Mouse (Mus musculus) adipocyte (in vitro differentiated cells): Measurements from ENCODE around the gene Perm1.

Source experiments
- DNase-seq: peaks from one replicate; pipeline ENCODE4 v3.0.0-alpha.2; 2016; ENCODE audit warnings: low spot score

Gene Perm1

GRCm38 (mm10) chr4:156200623-156201475 is 14.8 kb upstream of the Perm1 start, which contains the start of gene Isg15:
Gene Isg15 (minus strand): TSS chr4:156200818.
- DNase-seq: peak; percentile 42

- no peak for DNase-seq
Observed at GRCm38 (mm10) chr4:156202462-156202893, 13.2 kb upstream of the Perm1 start.

GRCm38 (mm10) chr4:156203001-156203412 is 12.7 kb upstream of the Perm1 start, which contains the start of gene AW011738:
Gene AW011738 (plus strand): TSS chr4:156203304.
- no peak for DNase-seq

- no peak for DNase-seq
Observed at GRCm38 (mm10) chr4:156203413-156204131, 12.1 kb upstream of the Perm1 start.

- DNase-seq: no peak
Observed at GRCm38 (mm10) chr4:156208872-156209271, 6.8 kb upstream of the Perm1 start.

GRCm38 (mm10) chr4:156209963-156210635 is 5.6 kb upstream of the Perm1 start:
- no peak for DNase-seq

- DNase-seq: no peak
Observed at GRCm38 (mm10) chr4:156213134-156213533, 2.5 kb upstream of the Perm1 start.

- no peak for DNase-seq
Observed at GRCm38 (mm10) chr4:156216196-156216595, 528 bp downstream of the Perm1 start.

GRCm38 (mm10) chr4:156217022-156217669 is 1.5 kb downstream of the Perm1 start:
- no peak for DNase-seq

- DNase-seq: no peak
Observed at GRCm38 (mm10) chr4:156217838-156218237, 2.2 kb downstream of the Perm1 start.

- DNase-seq: no peak
Observed at GRCm38 (mm10) chr4:156219936-156220335, 4.3 kb downstream of the Perm1 start.

- no peak for DNase-seq
Observed at GRCm38 (mm10) chr4:156224276-156224675, 8.6 kb downstream of the Perm1 start.

GRCm38 (mm10) chr4:156227752-156228392 is 12.2 kb downstream of the Perm1 start:
- no peak for DNase-seq

- DNase-seq: no peak
Observed at GRCm38 (mm10) chr4:156228393-156229024, 12.8 kb downstream of the Perm1 start.

GRCm38 (mm10) chr4:156234021-156234501 is 18.4 kb downstream of the Perm1 start:
- no peak for DNase-seq

- DNase-seq: peak; percentile 41
Observed at GRCm38 (mm10) chr4:156234701-156235213, 19.1 kb downstream of the Perm1 start, which contains the start of gene Plekhn1. Gene Plekhn1 (minus strand): TSS chr4:156234857.

GRCm38 (mm10) chr4:156235360-156235770 is 19.7 kb downstream of the Perm1 start:
- no peak for DNase-seq

GRCm38 (mm10) chr4:156235808-156236533 is 20.3 kb downstream of the Perm1 start, which contains the start of gene Noc2l:
Gene Noc2l (plus strand): TSS chr4:156236010.
- peak; percentile 84 for DNase-seq

GRCm38 (mm10) chr4:156236651-156237447 is 21.2 kb downstream of the Perm1 start:
- DNase-seq: no peak
